Mouse (Mus musculus) lung, postnatal 0 days (tissue): ENCODE data around the gene Gadd45a.

ENCODE experiments used
- CTCF ChIP-seq: IDR thresholded peaks from 2 replicates; pipeline ENCODE4 v1.5.1; 2016; ENCODE audit warnings: antibody characterized with exemption, mild to moderate bottlenecking
- EP300 ChIP-seq: IDR thresholded peaks from 2 replicates; pipeline ENCODE4 v1.6.1; 2016; ENCODE audit warnings: antibody characterized with exemption, mild to moderate bottlenecking, control low read depth

DNA sequence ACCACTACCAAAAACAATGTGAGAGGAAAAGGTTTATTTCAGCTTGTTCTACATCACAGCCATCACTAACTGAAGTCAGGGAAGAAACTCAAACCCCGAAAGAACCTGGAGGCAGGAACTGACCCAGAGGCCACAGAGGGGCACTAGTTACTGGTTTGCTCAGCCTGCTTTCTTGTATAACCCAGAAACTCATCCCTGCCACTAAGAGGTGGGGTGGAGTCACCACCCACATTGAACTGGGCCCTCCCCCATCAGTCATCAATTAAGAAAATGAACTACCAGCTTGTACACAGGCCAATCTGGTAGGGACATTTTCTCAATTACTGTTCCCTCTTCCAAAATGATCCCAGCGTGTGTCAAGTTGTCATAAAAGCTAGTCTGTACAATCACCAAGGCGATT, 10.6 kb downstream of the Gadd45a start:
- TF ChIP-seq CTCF (no peak), EP300 (no peak)
